Comparison of ENCODE assay signal across 8 mouse cellular contexts in genomic region chr5:24100106-24100809, GRCm38 (mm10). TPM values are rescaled to one million over a fixed set of nuclear protein-coding genes. Genes with fewer than 3 reads are reported as not detected.
A peak's percentile ranks its signal among the peaks of the same experiment; 100 is the strongest.
DNase-seq lines count a peak whose midpoint lies in the region; ATAC-seq and TF ChIP-seq lines count a peak whose summit lies in the region.

TSS of gene Klhl7 (plus strand) at chr5:24100605.

- H3K27ac ChIP-seq in forebrain, embryonic 10.5 days: peak within 1 kb of the TSS; percentile 97
- H3K27ac ChIP-seq in heart, embryonic 15.5 days: peak within 1 kb of the TSS; percentile 94
- H3K27ac ChIP-seq in liver, embryonic 16.5 days (ENCODE audit: low read length): peak within 1 kb of the TSS; percentile 98
- peak within 1 kb of the TSS; percentile 98 for H3K27ac ChIP-seq in neural tube, embryonic 13.5 days (replicated peaks)
- peak within 1 kb of the TSS; percentile 99 for H3K27ac ChIP-seq in testis, adult 2 months (ENCODE audit: control insufficient read depth, insufficient read depth, low read depth, low read length)

- H3K4me1 ChIP-seq in forebrain, embryonic 10.5 days: peaks cover 39% of the 10 kb centered on the region
- H3K4me1 ChIP-seq in heart, embryonic 15.5 days (replicated peaks): peaks cover 9% of the 10 kb centered on the region
- peaks cover 8% of the 10 kb centered on the region for H3K4me1 ChIP-seq in liver, embryonic 16.5 days (ENCODE audit: control insufficient read depth, low read depth, low read length)
- H3K4me1 ChIP-seq in neural tube, embryonic 13.5 days (replicated peaks): peaks cover 36% of the 10 kb centered on the region
- no peaks in the 10 kb centered on the region for H3K4me1 ChIP-seq in testis, adult 2 months (ENCODE audit: control insufficient read depth, insufficient read depth, low read length)

- peak within 1 kb of the TSS; percentile 87 for H3K9ac ChIP-seq in heart, embryonic 15.5 days
- peak within 1 kb of the TSS; percentile 93 for H3K9ac ChIP-seq in liver, embryonic 16.5 days (ENCODE audit: low read depth, low read length)
- H3K9ac ChIP-seq in neural tube, embryonic 13.5 days: peak within 1 kb of the TSS; percentile 97

- peak within 1 kb of the TSS; percentile 74 for H3K4me2 ChIP-seq in heart, embryonic 15.5 days
- H3K4me2 ChIP-seq in liver, embryonic 16.5 days (ENCODE audit: low read depth, low read length): peak within 1 kb of the TSS; percentile 95
- H3K4me2 ChIP-seq in neural tube, embryonic 13.5 days: peak within 1 kb of the TSS; percentile 70

- WGBS in forebrain, embryonic 10.5 days: 1% methylated on average over 47 of the region's 47 CpGs
- WGBS in heart, embryonic 15.5 days: 2% methylated on average over 47 of the region's 47 CpGs
- 2% methylated on average over 47 of the region's 47 CpGs for WGBS in liver, embryonic 16.5 days (ENCODE audit: insufficient replicate concordance)
- 2% methylated on average over 46 of the region's 47 CpGs for WGBS in neural tube, embryonic 13.5 days

- peak; percentile 61 to 73 for DNase-seq in CD8-positive naive resting alpha-beta T cell, adult 2 months (ENCODE audit: low read depth in 2 of 2, low spot score in 2 of 2)
- peak; percentile 79 for DNase-seq in c-Kit-negative CD71-positive TER-119-positive erythroid progenitor cells, embryonic 14.5 days (ENCODE audit: low read depth, low spot score)
- DNase-seq in forebrain, embryonic 10.5 days (ENCODE audit: extremely low spot score, low spot score): peak; percentile 91
- peak; percentile 91 to 92 for DNase-seq in kidney, postnatal 25 days

- no peaks in the 10 kb centered on the region for H3K27me3 ChIP-seq in forebrain, embryonic 10.5 days (ENCODE audit: poor library complexity, severe bottlenecking)
- no peaks in the 10 kb centered on the region for H3K27me3 ChIP-seq in heart, embryonic 15.5 days
- no peaks in the 10 kb centered on the region for H3K27me3 ChIP-seq in liver, embryonic 16.5 days (ENCODE audit: control insufficient read depth, insufficient read depth, low read depth, low read length)
- H3K27me3 ChIP-seq in neural tube, embryonic 13.5 days: no peaks in the 10 kb centered on the region; the same call in 1 of the 2 replicates
- no peaks in the 10 kb centered on the region for H3K27me3 ChIP-seq in testis, adult 2 months (ENCODE audit: control insufficient read depth, insufficient read depth, low read length)

- TF ChIP-seq CTCF in testis, adult 2 months (IDR thresholded peaks at IDR 0.05; ENCODE audit: control insufficient read depth, insufficient read depth, insufficient replicate concordance, low read depth, low read length): no peak

- no peaks in the 10 kb centered on the region for H3K9me3 ChIP-seq in forebrain, embryonic 10.5 days
- no peaks in the 10 kb centered on the region for H3K9me3 ChIP-seq in heart, embryonic 15.5 days (replicated peaks)
- no peaks in the 10 kb centered on the region for H3K9me3 ChIP-seq in liver, embryonic 16.5 days (replicated peaks; ENCODE audit: control insufficient read depth, low read length)
- no peaks in the 10 kb centered on the region for H3K9me3 ChIP-seq in neural tube, embryonic 13.5 days

- H3K4me3 ChIP-seq in forebrain, embryonic 10.5 days: peak within 1 kb of the TSS; percentile 90
- H3K4me3 ChIP-seq in heart, embryonic 15.5 days: peak within 1 kb of the TSS; percentile 72
- peak within 1 kb of the TSS; percentile 90 for H3K4me3 ChIP-seq in liver, embryonic 16.5 days (ENCODE audit: low read depth, low read length)
- H3K4me3 ChIP-seq in neural tube, embryonic 13.5 days: peak within 1 kb of the TSS; percentile 82
- H3K4me3 ChIP-seq in testis, adult 2 months (ENCODE audit: control insufficient read depth, low read depth, low read length): peak within 1 kb of the TSS; percentile 99

- peak; percentile 93 for ATAC-seq in heart, embryonic 15.5 days (replicated peaks; ENCODE audit: insufficient number of reproducible peaks, insufficient read depth, low FRiP score, low read depth)
- ATAC-seq in liver, embryonic 16.5 days (ENCODE audit: low read depth): peak; percentile 90
- peak; percentile 95 for ATAC-seq in neural tube, embryonic 13.5 days (ENCODE audit: low read depth)

- peaks cover 4% of the 10 kb centered on the region; the same call in 1 of the 2 replicates for H3K36me3 ChIP-seq in forebrain, embryonic 10.5 days (replicated peaks)
- no peaks in the 10 kb centered on the region for H3K36me3 ChIP-seq in heart, embryonic 15.5 days
- no peaks in the 10 kb centered on the region for H3K36me3 ChIP-seq in liver, embryonic 16.5 days (ENCODE audit: control insufficient read depth, insufficient read depth)
- no peaks in the 10 kb centered on the region for H3K36me3 ChIP-seq in neural tube, embryonic 13.5 days
- no peaks in the 10 kb centered on the region for H3K36me3 ChIP-seq in testis, adult 2 months (ENCODE audit: control insufficient read depth, insufficient read depth, low read length)

- TF ChIP-seq POLR2A in testis, adult 2 months (IDR thresholded peaks at IDR 0.05; ENCODE audit: control insufficient read depth, low read depth, low read length): peak; percentile 97

RNA-seq across cellular contexts. Expression of gene Klhl7, which starts in this region (rescaled TPM):
- 87.1 and 88.5 TPM in 2 replicates for polyA plus RNA-seq in forebrain, embryonic 10.5 days (2016; fragmentation: Nextera tagmentation; extraction: Ambion mirVana)
- polyA plus RNA-seq in heart, embryonic 15.5 days (2015; fragmentation: Nextera tagmentation; extraction: Ambion mirVana): 43.3 and 44.8 TPM in 2 replicates
- polyA plus RNA-seq in liver, embryonic 16.5 days (2015; fragmentation: Nextera tagmentation; extraction: Ambion mirVana): 18.2 and 19.5 TPM in 2 replicates
- polyA plus RNA-seq in neural tube, embryonic 13.5 days (2015; fragmentation: Nextera tagmentation; extraction: Ambion mirVana): 130 and 136 TPM in 2 replicates
- 12.2 and 15.8 TPM in 2 replicates for polyA plus RNA-seq in testis, adult 2 months (2012; rRNA removed)

Comparison
In these comparisons a context has a peak if more than half of its experiments do, and no peak if none do; other contexts are left out.
1. Peak in every context shown above with its lines: DNase-seq, ATAC-seq, H3K4me3 ChIP-seq and H3K27ac ChIP-seq.